Mouse (Mus musculus) neural tube, embryonic 13.5 days (tissue): Measurements from ENCODE around the gene Ttc3. TPM values are rescaled to one million over a fixed set of nuclear protein-coding genes. Genes with fewer than 3 reads are reported as not detected.

ENCODE experiments used
- ATAC-seq: fragments of 200-750 bp; cut with Nextera tagmentation; 2 replicates; pipeline ENCODE4 v1.8.0; 2017; ENCODE audit warnings: low read depth, mild to moderate bottlenecking, moderate TSS enrichment, moderate library complexity
- H3K27ac ChIP-seq: fragments of 300-500 bp; sonication (generic); replicated peaks from 2 replicates; pipeline ENCODE4 v1.5.1; 2015; ENCODE audit warnings: moderate library complexity, mild to moderate bottlenecking, inconsistent platforms
- H3K27me3 ChIP-seq: fragments of 300-500 bp; sonication (generic); 2 replicates; pipeline ENCODE4 v1.6.1; 2015; ENCODE audit warnings: mild to moderate bottlenecking, inconsistent platforms
- H3K36me3 ChIP-seq: fragments of 300-500 bp; sonication (generic); 2 replicates; pipeline ENCODE4 v1.6.1; 2015; ENCODE audit warnings: mild to moderate bottlenecking, inconsistent platforms
- H3K4me1 ChIP-seq: fragments of 300-500 bp; sonication (generic); replicated peaks from 2 replicates; pipeline ENCODE4 v1.6.1; 2015; ENCODE audit warnings: inconsistent platforms
- H3K4me2 ChIP-seq: fragments of 300-500 bp; sonication (generic); 2 replicates; pipeline ENCODE4 v1.6.1; 2015; ENCODE audit warnings: inconsistent platforms, mild to moderate bottlenecking, moderate library complexity
- H3K4me3 ChIP-seq: fragments of 300-500 bp; sonication (generic); 2 replicates; pipeline ENCODE4 v1.5.1; 2015; ENCODE audit warnings: mild to moderate bottlenecking, inconsistent platforms
- H3K9ac ChIP-seq: fragments of 300-500 bp; sonication (generic); 2 replicates; pipeline ENCODE4 v1.6.1; 2015; ENCODE audit warnings: moderate library complexity, mild to moderate bottlenecking, inconsistent platforms
- H3K9me3 ChIP-seq: fragments of 300-500 bp; sonication (generic); 2 replicates; pipeline ENCODE4 v1.6.1; 2016; ENCODE audit warnings: inconsistent platforms
- WGBS: fragments of 180-500 bp; shearing (Covaris S2); methylation state at CpG from one replicate; pipeline ENCODE4 v1.1.7; 2015; 5-methylcytosine and 5-hydroxymethylcytosine counted together
- polyA plus RNA-seq: library from polyadenylated mRNA; unstranded; fragments of >200 nt; fragmentation: Nextera tagmentation; extraction: Ambion mirVana; gene quantifications from 2 replicates; pipeline ENCODE4 v1.2.1, GENCODE M21; 2015

Ttc3 gene
- polyA plus RNA-seq, 1 experiment from 2014 or later, result 749 TPM

DNA sequence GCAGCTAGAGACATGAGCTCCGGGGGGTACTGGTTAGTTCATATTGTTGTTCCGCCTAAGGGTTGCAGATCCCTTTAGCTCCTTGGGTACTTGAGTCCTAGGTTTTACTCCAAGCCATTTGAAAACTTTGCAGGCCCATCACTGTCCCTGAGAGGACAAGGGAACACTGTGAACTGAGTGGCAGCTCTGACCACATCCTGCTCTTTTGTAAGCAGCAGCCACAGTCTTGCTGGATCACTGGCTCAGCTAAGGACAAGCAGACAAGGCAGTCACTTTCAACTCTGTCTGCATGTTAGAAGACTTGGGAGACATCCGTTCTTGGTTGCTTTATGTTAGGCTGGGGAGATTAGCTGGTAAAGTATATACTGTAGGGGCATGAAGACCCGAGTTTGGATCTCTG lies 6.6 kb upstream of the Ttc3 start:
- H3K4me2 ChIP-seq, result no peak overlapping the region
- no peak for ATAC-seq
- no peak overlapping the region for H3K27ac ChIP-seq
- H3K9me3 ChIP-seq, result no peaks in the 10 kb centered on the region
- no peak overlapping the region for H3K9ac ChIP-seq
- 89% methylated on average over 4 of the region's 4 CpGs for WGBS
- no peaks in the 10 kb centered on the region for H3K27me3 ChIP-seq
- no peak overlapping the region for H3K4me3 ChIP-seq
- peaks cover 16% of the 10 kb centered on the region for H3K4me1 ChIP-seq
- H3K36me3 ChIP-seq, result peaks cover 15% of the 10 kb centered on the region; the same call in 1 of the 2 replicates

DNA sequence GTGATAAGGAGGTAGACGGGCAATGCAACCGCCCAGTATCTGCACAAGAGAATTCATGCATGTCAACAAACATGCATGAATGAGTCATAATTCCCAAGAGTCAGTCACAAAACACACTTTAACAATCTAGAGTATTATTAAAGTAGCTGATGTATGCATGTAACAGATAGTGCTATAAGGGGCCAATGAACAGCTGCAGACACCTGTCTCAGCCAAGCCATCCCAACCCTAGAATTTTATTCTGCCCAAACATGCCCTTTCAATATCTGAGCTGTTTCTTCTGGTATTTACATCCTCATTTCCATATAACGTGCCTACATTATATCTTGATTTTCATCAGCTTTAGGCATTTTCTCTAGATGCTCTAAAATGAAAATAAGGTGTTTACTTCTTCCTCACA lies 5.0 kb upstream of the Ttc3 start:
- Histone ChIP-seq H3K4me1 (peaks cover 25% of the 10 kb centered on the region), H3K4me2 (no peak overlapping the region), H3K9ac (no peak overlapping the region), H3K27ac (no peak overlapping the region), H3K27me3 (no peaks in the 10 kb centered on the region), H3K4me3 (no peak overlapping the region), H3K9me3 (no peaks in the 10 kb centered on the region), H3K36me3 (peaks cover 15% of the 10 kb centered on the region; the same call in 1 of the 2 replicates)
- 92% methylated on average over 3 of the region's 3 CpGs for WGBS
- no peak for ATAC-seq

DNA sequence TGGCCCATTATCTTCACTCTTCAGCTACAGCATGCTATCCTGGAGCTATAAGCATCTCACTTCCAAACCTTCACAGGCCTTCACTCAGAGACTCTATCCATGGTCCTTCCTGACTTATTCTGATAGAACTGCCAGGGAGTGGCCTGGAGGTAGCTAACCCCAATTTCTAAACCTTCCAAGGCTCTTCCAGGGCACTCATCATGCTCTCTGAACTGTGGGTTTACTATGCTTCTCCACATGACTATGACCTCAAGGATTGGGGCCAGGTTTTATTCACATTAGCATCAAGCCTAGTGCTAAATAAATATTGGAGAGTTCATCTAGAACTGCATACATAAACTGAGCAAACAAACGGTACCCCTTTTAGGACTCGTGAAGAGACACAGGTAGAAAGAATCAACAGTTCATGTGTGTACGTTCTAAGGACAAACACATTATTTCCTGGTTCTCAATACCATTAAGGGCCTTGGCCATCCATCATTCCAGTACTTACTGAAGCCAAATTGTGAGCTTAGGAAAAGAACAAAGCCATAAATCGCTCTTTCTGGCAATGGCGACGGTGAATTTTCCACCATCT lies 734 bp upstream of the Ttc3 start:
- Histone ChIP-seq H3K27ac (peak overlapping the region; percentile 99), H3K4me3 (peak overlapping the region; percentile 88), H3K27me3 (no peaks in the 10 kb centered on the region), H3K36me3 (peaks cover 9% of the 10 kb centered on the region; the same call in 1 of the 2 replicates), H3K4me1 (peaks cover 37% of the 10 kb centered on the region), H3K9ac (peak overlapping the region; percentile 98), H3K4me2 (peak overlapping the region; percentile 61), H3K9me3 (no peaks in the 10 kb centered on the region)
- WGBS, result 7% methylated on average over 6 of the region's 6 CpGs
- no peak for ATAC-seq

GRCm38 (mm10) chr16:94370915-94371300 lies 490 bp downstream of the Ttc3 start:
- no peaks in the 10 kb centered on the region for H3K9me3 ChIP-seq
- H3K36me3 ChIP-seq, result 0 out of 2 replicates have a peak, but pooled peaks cover 5% of the 10 kb centered on the region
- peaks cover 41% of the 10 kb centered on the region for H3K4me1 ChIP-seq
- H3K27me3 ChIP-seq, result no peaks in the 10 kb centered on the region
- peak; percentile 79 for ATAC-seq
- H3K4me2 ChIP-seq, result peak overlapping the region; percentile 65
- peak overlapping the region; percentile 99 for H3K27ac ChIP-seq
- peak overlapping the region; percentile 88 for H3K4me3 ChIP-seq
- peak overlapping the region; percentile 98 for H3K9ac ChIP-seq
- WGBS, result 0% methylated on average over 42 of the region's 43 CpGs

- H3K27ac ChIP-seq, result peak within 1 kb of the TSS; percentile 99
- peak within 1 kb of the TSS; percentile 65 for H3K4me2 ChIP-seq
- H3K9ac ChIP-seq, result peak within 1 kb of the TSS; percentile 98
- peak within 1 kb of the TSS; percentile 88 for H3K4me3 ChIP-seq
- WGBS, result under 1% methylated on average over 34 of the region's 43 CpGs
- peaks cover 41% of the 10 kb centered on the region for H3K4me1 ChIP-seq
- peak; percentile 91 for ATAC-seq
- no peaks in the 10 kb centered on the region for H3K27me3 ChIP-seq
- 0 out of 2 replicates have a peak, but pooled peaks cover 5% of the 10 kb centered on the region for H3K36me3 ChIP-seq
- H3K9me3 ChIP-seq, result no peaks in the 10 kb centered on the region
Observed at GRCm38 (mm10) chr16:94371301-94371931, 998 bp downstream of the Ttc3 start, which contains the start of gene Pigp. Pigp (minus strand) TSS chr16:94371842.

GRCm38 (mm10) chr16:94379386-94379785 lies 9.0 kb downstream of the Ttc3 start:
- no peak overlapping the region for H3K4me2 ChIP-seq
- ATAC-seq, result no peak
- H3K4me3 ChIP-seq, result no peak overlapping the region
- H3K27ac ChIP-seq, result no peak overlapping the region
- 84% methylated on average over 1 of the region's 1 CpGs for WGBS
- H3K4me1 ChIP-seq, result peaks cover 30% of the 10 kb centered on the region
- no peaks in the 10 kb centered on the region for H3K27me3 ChIP-seq
- H3K36me3 ChIP-seq, result no peaks in the 10 kb centered on the region
- no peak overlapping the region for H3K9ac ChIP-seq
- no peaks in the 10 kb centered on the region for H3K9me3 ChIP-seq

GRCm38 (mm10) chr16:94383277-94383676 lies 12.9 kb downstream of the Ttc3 start:
- Histone ChIP-seq H3K27me3 (no peaks in the 10 kb centered on the region), H3K4me1 (peaks cover 27% of the 10 kb centered on the region), H3K4me3 (no peak overlapping the region), H3K36me3 (0 out of 2 replicates have a peak, but pooled peaks cover 14% of the 10 kb centered on the region), H3K9me3 (no peaks in the 10 kb centered on the region), H3K27ac (no peak overlapping the region), H3K4me2 (no peak overlapping the region), H3K9ac (no peak overlapping the region)
- 93% methylated on average over 3 of the region's 3 CpGs for WGBS
- ATAC-seq, result no peak

DNA sequence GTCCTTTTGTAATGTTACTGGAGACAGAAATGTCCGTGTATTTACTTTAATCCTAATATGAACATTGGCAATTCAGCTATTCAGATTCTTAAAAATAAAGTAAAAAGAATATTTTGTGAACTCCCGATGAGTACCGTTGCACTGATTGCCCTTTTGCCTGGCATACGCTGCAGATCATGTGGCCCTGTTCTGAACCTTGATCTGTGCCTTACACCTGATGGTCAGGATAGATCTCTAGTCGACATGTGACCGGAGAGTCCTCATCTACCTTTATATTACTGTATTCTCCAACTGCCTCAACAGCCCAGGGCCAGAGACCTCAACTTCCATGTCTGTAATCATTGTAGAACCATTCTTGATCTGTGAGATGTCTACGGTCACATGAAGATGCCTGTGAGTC lies 17.3 kb downstream of the Ttc3 start:
- H3K9me3 ChIP-seq, result no peaks in the 10 kb centered on the region
- H3K4me2 ChIP-seq, result no peak overlapping the region
- peaks cover 13% of the 10 kb centered on the region for H3K4me1 ChIP-seq
- 96% methylated on average over 7 of the region's 7 CpGs for WGBS
- H3K9ac ChIP-seq, result no peak overlapping the region
- no peaks in the 10 kb centered on the region for H3K27me3 ChIP-seq
- H3K4me3 ChIP-seq, result no peak overlapping the region
- H3K27ac ChIP-seq, result no peak overlapping the region
- no peak for ATAC-seq
- H3K36me3 ChIP-seq, result 0 out of 2 replicates have a peak, but pooled peaks cover 14% of the 10 kb centered on the region

- H3K9ac ChIP-seq, result no peak overlapping the region
- H3K4me2 ChIP-seq, result no peak overlapping the region
- H3K4me3 ChIP-seq, result no peak overlapping the region
- H3K36me3 ChIP-seq, result peaks cover 21% of the 10 kb centered on the region
- H3K4me1 ChIP-seq, result 0 out of 2 replicates have a peak, but pooled peaks cover 3% of the 10 kb centered on the region
- no peaks in the 10 kb centered on the region for H3K9me3 ChIP-seq
- no peak overlapping the region for H3K27ac ChIP-seq
- no peaks in the 10 kb centered on the region for H3K27me3 ChIP-seq
- 88% methylated on average over 4 of the region's 4 CpGs for WGBS
- no peak for ATAC-seq
Observed at GRCm38 (mm10) chr16:94392299-94392698, 21.9 kb downstream of the Ttc3 start.

GRCm38 (mm10) chr16:94395051-94395450 lies 24.6 kb downstream of the Ttc3 start:
- Histone ChIP-seq H3K4me2 (no peak overlapping the region), H3K9me3 (no peaks in the 10 kb centered on the region), H3K27me3 (no peaks in the 10 kb centered on the region), H3K27ac (no peak overlapping the region), H3K9ac (no peak overlapping the region), H3K4me1 (0 out of 2 replicates have a peak, but pooled peaks cover 4% of the 10 kb centered on the region), H3K36me3 (peaks cover 17% of the 10 kb centered on the region), H3K4me3 (no peak overlapping the region)
- ATAC-seq, result no peak
- 82% methylated on average over 3 of the region's 3 CpGs for WGBS

DNA sequence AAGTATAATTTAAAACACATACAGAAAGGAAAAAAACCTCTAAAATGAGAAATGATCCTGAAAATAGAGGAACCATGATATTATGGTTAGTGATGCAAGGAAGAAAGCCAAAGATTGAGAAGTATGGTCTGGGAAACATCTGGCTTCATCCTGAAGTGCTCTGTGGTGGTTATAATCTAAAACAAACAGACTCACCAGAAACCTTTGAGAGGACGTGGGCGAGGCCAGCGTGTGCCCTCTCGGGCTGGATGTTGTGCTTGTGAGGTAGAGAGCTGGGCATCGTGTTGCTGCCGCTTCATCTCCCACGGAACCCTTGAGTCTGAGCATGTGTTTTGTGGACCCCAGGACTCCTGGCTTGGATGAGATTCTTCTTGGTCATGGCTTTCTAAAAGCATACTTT lies 26.2 kb downstream of the Ttc3 start:
- H3K9me3 ChIP-seq, result no peaks in the 10 kb centered on the region
- no peak overlapping the region for H3K27ac ChIP-seq
- no peak for ATAC-seq
- no peak overlapping the region for H3K4me2 ChIP-seq
- 88% methylated on average over 7 of the region's 7 CpGs for WGBS
- peaks cover 17% of the 10 kb centered on the region for H3K36me3 ChIP-seq
- H3K27me3 ChIP-seq, result no peaks in the 10 kb centered on the region
- peaks cover 18% of the 10 kb centered on the region; the same call in 1 of the 2 replicates for H3K4me1 ChIP-seq
- H3K9ac ChIP-seq, result no peak overlapping the region
- no peak overlapping the region for H3K4me3 ChIP-seq

GRCm38 (mm10) chr16:94399141-94399540 lies 28.7 kb downstream of the Ttc3 start:
- Histone ChIP-seq H3K27me3 (no peaks in the 10 kb centered on the region), H3K27ac (no peak overlapping the region), H3K9me3 (no peaks in the 10 kb centered on the region), H3K4me3 (no peak overlapping the region), H3K4me1 (peaks cover 19% of the 10 kb centered on the region; the same call in 1 of the 2 replicates), H3K4me2 (no peak overlapping the region), H3K9ac (no peak overlapping the region), H3K36me3 (peaks cover 27% of the 10 kb centered on the region)
- WGBS, result 81% methylated on average over 2 of the region's 2 CpGs
- no peak for ATAC-seq
